Mouse (Mus musculus): Measurements from ENCODE around the gene Hadhb.

Gene Hadhb

GRCm38 (mm10) chr5:30154474-30155394, at the start of gene Hadhb, which contains the start of gene Hadha:
Hadhb (plus strand) TSS chr5:30155248.
Hadha (minus strand) TSS chr5:30155162.
- peak; percentile 92 to 94 for DNase-seq

GRCm38 (mm10) chr5:30105668-30106300, 49.3 kb upstream of the Hadhb start, which contains the start of gene 3110082J24Rik:
3110082J24Rik (minus strand) TSS chr5:30106086.
- DNase-seq, result no peak

- no peak for DNase-seq
These were observed 48.3 kb upstream of the Hadhb start for GRCm38 (mm10) chr5:30106756-30107155.

GRCm38 (mm10) chr5:30107186-30107585, 47.9 kb upstream of the Hadhb start:
- DNase-seq, result no peak

GRCm38 (mm10) chr5:30107611-30108041, 47.4 kb upstream of the Hadhb start:
- no peak for DNase-seq

- no peak for DNase-seq
These were observed 46.8 kb upstream of the Hadhb start for GRCm38 (mm10) chr5:30108233-30108632.

- no peak for DNase-seq
These were observed 45.1 kb upstream of the Hadhb start for GRCm38 (mm10) chr5:30109899-30110298.

GRCm38 (mm10) chr5:30110371-30111060, 44.5 kb upstream of the Hadhb start:
- DNase-seq, result no peak

GRCm38 (mm10) chr5:30111126-30111525, 43.9 kb upstream of the Hadhb start:
- no peak for DNase-seq

- no peak for DNase-seq
These were observed 43.3 kb upstream of the Hadhb start for GRCm38 (mm10) chr5:30111771-30112170.

- DNase-seq, result no peak
These were observed 42.4 kb upstream of the Hadhb start for GRCm38 (mm10) chr5:30112533-30113068.

GRCm38 (mm10) chr5:30113881-30114760, 40.9 kb upstream of the Hadhb start:
- peak in 1 of 2 experiments; percentile 33 for DNase-seq

- DNase-seq, result no peak
These were observed 40.3 kb upstream of the Hadhb start for GRCm38 (mm10) chr5:30114761-30115140.

- no peak for DNase-seq
These were observed 39.3 kb upstream of the Hadhb start for GRCm38 (mm10) chr5:30115718-30116117.

- no peak for DNase-seq
These were observed 37.0 kb upstream of the Hadhb start for GRCm38 (mm10) chr5:30118018-30118417.

- DNase-seq, result no peak
These were observed 35.9 kb upstream of the Hadhb start for GRCm38 (mm10) chr5:30119163-30119562.

- no peak for DNase-seq
These were observed 34.9 kb upstream of the Hadhb start for GRCm38 (mm10) chr5:30120106-30120505.

- no peak for DNase-seq
These were observed 32.6 kb upstream of the Hadhb start for GRCm38 (mm10) chr5:30122481-30122880.

- DNase-seq, result peak in 1 of 2 experiments; percentile 29
These were observed 29.5 kb upstream of the Hadhb start for GRCm38 (mm10) chr5:30125587-30125986.

- DNase-seq, result no peak
These were observed 28.3 kb upstream of the Hadhb start for GRCm38 (mm10) chr5:30126756-30127155.

- DNase-seq, result no peak
These were observed 27.0 kb upstream of the Hadhb start for GRCm38 (mm10) chr5:30127921-30128597.
